Mouse (Mus musculus) WW6 (cell line): ENCODE measurements at regions not wholly inside any gene's neighbourhood (a gene's known extent, or its start where the extent isn't known, plus 50 kb on each side); places are given as distances from the start of the nearest gene placed in this dataset.

Experiments
- DNase-seq: peaks from one replicate; pipeline ENCODE4 v3.0.0-alpha.2; 2013; ENCODE audit warnings: low read depth, low spot score

DNA sequence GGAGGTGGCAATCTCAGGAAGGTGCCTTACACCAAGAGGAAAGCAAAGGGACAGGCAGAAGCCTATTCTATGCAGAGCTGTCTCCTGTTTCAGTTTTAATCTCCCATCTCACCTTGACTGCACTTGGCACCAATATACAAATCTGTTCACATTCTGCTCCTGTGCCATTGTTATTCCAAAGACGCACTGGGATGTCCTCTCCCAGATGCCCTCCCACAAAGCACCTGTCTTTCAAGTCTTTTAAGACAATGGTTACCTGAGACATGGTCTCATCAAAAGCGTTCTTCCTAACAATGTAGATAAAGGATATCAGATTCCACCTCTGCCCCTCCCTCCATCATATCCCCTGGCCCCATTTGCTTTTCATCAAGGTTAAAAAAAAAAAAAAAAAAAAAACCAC lies 64.2 kb upstream of the Aldh1a3 start:
- DNase-seq = no peak

DNA sequence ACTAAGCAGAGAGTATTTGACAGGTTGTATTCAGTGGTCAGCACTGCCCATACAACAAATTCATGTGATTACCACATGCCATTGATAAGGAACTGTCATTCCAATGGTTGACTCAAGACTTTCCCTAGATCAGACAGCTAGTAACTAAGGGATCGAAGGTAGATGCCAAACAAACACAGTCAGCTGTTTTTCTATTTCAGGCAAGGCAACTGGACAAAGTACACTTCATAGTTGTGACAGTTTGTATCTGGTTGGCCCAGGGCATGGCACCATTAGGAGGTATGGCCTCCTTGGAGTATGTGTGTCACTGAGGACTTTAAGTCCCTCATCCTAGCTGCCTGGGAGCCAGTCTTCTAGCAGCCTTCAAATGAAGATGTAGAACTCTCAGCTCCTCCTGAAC lies 62.8 kb upstream of the Aldh1a3 start:
- no peak for DNase-seq

DNA sequence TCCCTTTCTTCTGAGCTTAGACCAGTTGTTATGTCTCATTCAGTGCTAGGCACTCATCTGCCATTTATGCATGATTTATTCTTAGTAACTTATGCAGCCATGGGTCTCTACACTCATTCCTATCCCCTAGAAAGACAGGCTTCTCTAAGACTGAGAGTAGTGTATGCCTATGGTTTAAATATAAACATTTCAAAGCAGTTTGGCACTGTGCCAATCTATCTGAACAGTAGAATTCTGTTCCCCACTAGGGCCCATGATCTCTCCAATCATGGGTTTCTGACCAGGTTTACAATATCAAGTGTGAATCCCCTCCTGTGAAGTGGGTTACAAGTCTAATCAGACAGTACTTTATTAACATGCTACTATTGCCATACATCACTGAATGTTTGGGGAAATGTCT lies 60.4 kb upstream of the Aldh1a3 start:
- no peak for DNase-seq

DNA sequence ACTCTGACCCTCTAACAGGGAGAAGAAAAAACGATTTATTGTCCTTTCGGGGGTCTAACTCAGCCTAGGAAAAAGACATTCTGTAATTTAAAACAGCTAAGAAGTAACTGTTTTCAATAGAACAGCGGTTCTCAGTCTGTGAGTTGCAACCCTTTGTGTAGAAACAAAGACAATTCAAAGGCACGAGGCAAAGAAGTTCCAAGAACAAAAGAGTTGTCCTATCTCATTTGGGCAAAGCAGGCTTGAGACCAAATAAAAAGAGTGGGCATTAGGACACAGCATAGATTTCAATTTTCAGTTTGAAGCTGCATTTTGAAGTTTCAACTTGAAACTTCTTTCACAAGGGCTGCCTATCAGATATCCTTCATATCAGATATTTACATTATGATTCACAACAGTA lies 53.1 kb upstream of the Aldh1a3 start:
- no peak for DNase-seq

DNA sequence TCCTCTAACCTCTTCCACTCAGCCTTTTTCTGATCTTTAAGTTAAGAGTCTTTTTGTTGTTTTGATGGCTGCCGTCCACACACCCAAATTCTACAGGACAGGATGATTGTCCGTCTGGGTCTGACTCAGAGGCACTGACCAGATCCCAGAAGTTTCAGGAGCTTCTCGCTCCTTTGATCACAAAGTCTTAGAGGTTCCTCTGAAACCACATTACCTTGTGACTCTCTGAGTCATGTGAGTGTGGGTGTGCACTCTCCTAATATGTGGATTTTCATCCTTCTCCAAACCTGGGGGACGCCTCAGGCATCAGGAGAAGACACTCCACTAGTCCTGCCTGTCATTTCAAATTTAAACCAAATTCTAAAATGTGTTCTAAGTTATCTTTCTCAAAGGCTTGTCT lies 52.0 kb upstream of the Aldh1a3 start:
- no peak for DNase-seq

DNA sequence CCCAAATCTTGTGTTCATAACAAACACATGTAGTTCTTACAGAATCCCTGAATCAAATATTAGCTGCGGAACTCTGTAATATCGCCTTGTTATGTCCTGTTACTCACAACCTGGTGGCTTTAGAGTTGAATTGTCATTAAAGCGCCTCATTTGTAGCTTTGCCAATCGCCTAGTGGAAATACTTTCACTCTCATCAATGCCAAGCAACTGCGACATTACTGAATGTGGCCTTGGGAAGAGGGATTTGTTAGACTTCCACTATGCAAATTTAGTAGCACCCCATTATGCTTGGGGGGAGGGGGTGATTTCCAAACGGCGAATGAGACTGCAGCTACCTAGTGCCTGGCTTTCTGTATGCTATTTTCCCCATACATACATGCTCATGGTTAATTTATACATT lies 50.8 kb upstream of the Aldh1a3 start:
- DNase-seq = no peak

DNA sequence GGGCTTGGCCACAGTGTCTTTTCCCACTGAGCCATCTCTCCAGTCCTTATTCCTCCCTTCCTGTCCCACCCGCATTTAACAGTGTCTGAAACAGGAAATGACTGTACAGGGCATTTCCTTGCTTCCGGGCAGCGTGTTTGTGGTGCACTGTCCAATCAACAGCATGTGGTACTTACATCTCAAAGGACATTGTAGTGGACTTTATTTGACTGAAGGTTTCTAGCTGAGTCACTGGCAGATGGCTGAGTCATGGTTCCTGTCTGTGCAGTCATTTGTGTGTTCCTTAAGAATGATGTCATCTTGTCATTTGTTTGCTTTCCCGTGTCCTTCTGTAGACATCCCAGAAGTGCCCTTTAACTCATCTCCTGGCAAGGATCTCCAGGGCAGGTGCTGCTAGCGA lies 50.2 kb upstream of the Aldh1a3 start:
- no peak for DNase-seq
